In the genomic region with DNA sequence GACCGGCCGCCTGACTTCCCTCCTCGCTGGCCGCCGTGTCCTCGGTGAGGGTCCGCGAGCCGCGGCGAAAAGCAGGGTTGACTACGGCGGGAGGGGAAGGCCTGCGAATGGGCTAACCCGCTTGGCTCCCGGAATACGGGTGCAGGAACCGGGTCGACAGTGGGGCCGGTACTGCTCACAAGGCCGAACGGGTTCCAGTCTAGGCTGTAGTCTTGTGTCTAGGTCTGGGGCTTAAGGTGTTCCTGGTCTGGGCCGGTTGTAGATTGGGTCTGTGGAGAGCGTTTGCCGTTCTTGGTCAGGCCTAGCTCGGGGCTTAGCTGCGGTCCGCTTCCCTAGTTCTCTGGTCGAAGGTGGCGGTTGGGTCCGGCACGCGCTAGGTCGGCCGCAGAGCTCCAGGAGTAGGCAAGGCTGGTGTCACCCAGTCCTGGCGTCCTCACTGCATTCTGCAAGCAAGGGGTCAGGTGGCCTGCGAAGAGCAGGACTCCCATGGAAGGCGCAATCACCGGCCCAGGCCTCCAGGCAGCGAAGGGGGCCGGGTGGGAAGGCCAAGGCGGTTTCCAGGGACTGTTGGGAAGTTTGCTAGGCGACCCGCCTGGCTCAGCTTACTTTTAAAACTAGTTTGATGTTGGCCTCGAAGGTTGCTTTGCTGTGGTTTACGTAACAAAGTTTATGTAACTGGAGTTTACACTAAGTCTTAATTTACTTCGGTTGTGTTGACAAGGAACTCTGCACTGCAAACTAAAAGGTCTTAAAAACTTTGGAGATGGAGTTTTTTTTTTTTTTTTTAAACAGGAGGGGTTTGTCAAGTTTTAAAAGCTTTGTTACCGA, we compare ENCODE assay signal across 7 mouse cellular contexts. TPM values are rescaled to one million over a fixed set of nuclear protein-coding genes. Genes with fewer than 3 reads are reported as not detected.
DNase-seq lines count a peak whose midpoint lies in the region; ATAC-seq and TF ChIP-seq lines count a peak whose summit lies in the region.

No protein-coding gene starts in this region.

- H3K36me3 ChIP-seq in megakaryocyte, embryonic 14.5 days (replicated peaks; ENCODE audit: low read length): peaks cover 12% of the 10 kb centered on the region
- H3K36me3 ChIP-seq in stomach, embryonic 16.5 days (ENCODE audit: control insufficient read depth, insufficient read depth, low read length): no peaks in the 10 kb centered on the region

- peak overlapping the region; percentile 81 for H3K4me2 ChIP-seq in stomach, embryonic 16.5 days (ENCODE audit: low read depth, low read length)

- peak; percentile 28 for ATAC-seq in CD4-positive, CD25-positive, alpha-beta regulatory T cell, adult 4 months
- peak; percentile 27 for ATAC-seq in granulocyte monocyte progenitor cell, adult 5-6 weeks (replicated peaks; ENCODE audit: poor library complexity, severe bottlenecking)
- ATAC-seq in stomach, embryonic 16.5 days (ENCODE audit: insufficient read depth, low FRiP score): peak; percentile 45

- no peaks in the 10 kb centered on the region for H3K27me3 ChIP-seq in megakaryocyte, embryonic 14.5 days (replicated peaks)
- no peaks in the 10 kb centered on the region for H3K27me3 ChIP-seq in stomach, embryonic 16.5 days (ENCODE audit: control insufficient read depth, insufficient read depth, low read length)

- DNase-seq in 416B (ENCODE audit: low read depth): peak; percentile 67
- peak; percentile 75 for DNase-seq in kidney, postnatal 10 days

- TF ChIP-seq CTCF in cortical plate, adult 2 months (IDR thresholded peaks at IDR 0.05; ENCODE audit: extremely low read depth, insufficient read depth, low read length): no peak

- under 1% methylated on average over 48 of the region's 48 CpGs for WGBS in stomach, embryonic 16.5 days

- no peaks in the 10 kb centered on the region for H3K9me3 ChIP-seq in megakaryocyte, embryonic 14.5 days
- H3K9me3 ChIP-seq in stomach, embryonic 16.5 days (replicated peaks; ENCODE audit: control insufficient read depth, low read length): no peaks in the 10 kb centered on the region

- TF ChIP-seq POLR2A in cortical plate, adult 2 months (IDR thresholded peaks at IDR 0.05; ENCODE audit: extremely low read depth, insufficient read depth, low read length): no peak

- peaks cover 8% of the 10 kb centered on the region for H3K4me1 ChIP-seq in cortical plate, adult 2 months (ENCODE audit: control insufficient read depth, insufficient read depth, low read length)
- peaks cover 48% of the 10 kb centered on the region for H3K4me1 ChIP-seq in megakaryocyte, embryonic 14.5 days
- H3K4me1 ChIP-seq in stomach, embryonic 16.5 days (ENCODE audit: control insufficient read depth, insufficient read depth, low read length): peaks cover 13% of the 10 kb centered on the region

- peak overlapping the region; percentile 99 for H3K9ac ChIP-seq in stomach, embryonic 16.5 days (ENCODE audit: low read length)

- H3K27ac ChIP-seq in cortical plate, adult 2 months (ENCODE audit: insufficient read depth, low read length): peak overlapping the region; percentile 67
- peak overlapping the region; percentile 99 for H3K27ac ChIP-seq in stomach, embryonic 16.5 days (ENCODE audit: low read length)

- peak overlapping the region; percentile 61 for H3K4me3 ChIP-seq in cortical plate, adult 2 months (ENCODE audit: insufficient read depth, low read length)
- peak overlapping the region; percentile 99 for H3K4me3 ChIP-seq in megakaryocyte, embryonic 14.5 days (replicated peaks)
- H3K4me3 ChIP-seq in stomach, embryonic 16.5 days (replicated peaks; ENCODE audit: low read length): peak overlapping the region; percentile 99

RNA-seq across cellular contexts. Expression of a gene that starts 0.6 kb away (rescaled TPM):
- polyA plus RNA-seq in CD4-positive, CD25-positive, alpha-beta regulatory T cell, adult 4 months (2017; shearing (Covaris generic)): 1 to 10 TPM in 1 of 2 experiments, not detected in 1; 1.7 TPM
- 1.3 TPM in 1 of 2 replicates, not detected in the other for polyA plus RNA-seq in cortical plate, adult 2 months (2012; rRNA removed)
- total RNA-seq in granulocyte monocyte progenitor cell, adult 5-6 weeks (2014; fragmentation: Nextera tagmentation): not detected in 2 replicates
- total RNA-seq in granulocyte monocyte progenitor cell, adult 5-6 weeks (2017): not detected in 2 replicates
- polyA plus RNA-seq in megakaryocyte, embryonic 14.5 days (2012; ENCODE audit: insufficient read depth, low replicate concordance): 1.3 TPM in 1 of 2 replicates, not detected in the other
- polyA plus RNA-seq in stomach, embryonic 16.5 days (2015; fragmentation: Nextera tagmentation; extraction: Ambion mirVana): not detected in 2 replicates

RNA-seq across cellular contexts. Expression of a gene that starts 0.8 kb away (rescaled TPM):
- polyA plus RNA-seq in CD4-positive, CD25-positive, alpha-beta regulatory T cell, adult 4 months (2017; shearing (Covaris generic)): 100 to 1,000 TPM; 103 to 108 TPM
- polyA plus RNA-seq in cortical plate, adult 2 months (2012; rRNA removed): 180 and 182 TPM in 2 replicates
- total RNA-seq in granulocyte monocyte progenitor cell, adult 5-6 weeks (2014; fragmentation: Nextera tagmentation): 129 and 145 TPM in 2 replicates
- total RNA-seq in granulocyte monocyte progenitor cell, adult 5-6 weeks (2017): 142 and 197 TPM in 2 replicates
- 175 and 336 TPM in 2 replicates for polyA plus RNA-seq in megakaryocyte, embryonic 14.5 days (2012; ENCODE audit: insufficient read depth, low replicate concordance)
- polyA plus RNA-seq in stomach, embryonic 16.5 days (2015; fragmentation: Nextera tagmentation; extraction: Ambion mirVana): 127 and 136 TPM in 2 replicates

Comparison
In these comparisons a context has a peak if more than half of its experiments do, and no peak if none do; other contexts are left out.
1. Peak in every context shown above with its lines: DNase-seq, ATAC-seq, H3K4me3 ChIP-seq and H3K27ac ChIP-seq.